Mouse (Mus musculus) hindbrain, embryonic 15.5 days (tissue): ENCODE measurements around the gene Rtbdn. TPM values are rescaled to one million over a fixed set of nuclear protein-coding genes. Genes with fewer than 3 reads are reported as not detected.

ENCODE experiments used
- ATAC-seq: fragments of 200-750 bp; cut with Nextera tagmentation; 2 replicates; pipeline ENCODE4 v1.8.0; 2017; ENCODE audit warnings: low read depth, moderate number of reproducible peaks, moderate TSS enrichment; ENCODE audit not compliant: low FRiP score
- H3K27ac ChIP-seq: fragments of 300-500 bp; sonication (generic); replicated peaks from 2 replicates; pipeline ENCODE4 v1.5.1; 2015; ENCODE audit warnings: mild to moderate bottlenecking, inconsistent platforms
- H3K27me3 ChIP-seq: fragments of 300-500 bp; sonication (generic); 2 replicates; pipeline ENCODE4 v1.6.1; 2015; ENCODE audit warnings: control low read depth, inconsistent platforms
- H3K36me3 ChIP-seq: fragments of 300-500 bp; sonication (generic); 2 replicates; pipeline ENCODE4 v1.6.1; 2015; ENCODE audit warnings: control low read depth, inconsistent platforms
- H3K4me1 ChIP-seq: fragments of 300-500 bp; sonication (generic); replicated peaks from 2 replicates; pipeline ENCODE4 v1.6.1; 2015; ENCODE audit warnings: control low read depth, inconsistent platforms
- H3K4me2 ChIP-seq: fragments of 300-500 bp; sonication (generic); 2 replicates; pipeline ENCODE4 v1.6.1; 2015; ENCODE audit warnings: moderate library complexity, mild to moderate bottlenecking, inconsistent platforms
- H3K4me3 ChIP-seq: fragments of 300-500 bp; sonication (generic); 2 replicates; pipeline ENCODE4 v1.5.1; 2015; ENCODE audit warnings: mild to moderate bottlenecking, inconsistent platforms
- H3K9ac ChIP-seq: fragments of 300-500 bp; sonication (generic); 2 replicates; pipeline ENCODE4 v1.6.1; 2015; ENCODE audit warnings: inconsistent platforms
- H3K9me3 ChIP-seq: fragments of 300-500 bp; sonication (generic); 2 replicates; pipeline ENCODE4 v1.6.1; 2016; ENCODE audit warnings: control low read depth, inconsistent platforms
- WGBS: fragments of 180-500 bp; shearing (Covaris S2); methylation state at CpG from one replicate; pipeline ENCODE4 v1.1.7; 2015; 5-methylcytosine and 5-hydroxymethylcytosine counted together
- polyA plus RNA-seq: library from polyadenylated mRNA; unstranded; fragments of >200 nt; fragmentation: Nextera tagmentation; extraction: Ambion mirVana; gene quantifications from 2 replicates; pipeline ENCODE4 v1.2.1, GENCODE M21; 2015

Gene Rtbdn
- polyA plus RNA-seq, 1 experiment from 2014 or later: 3.5 TPM

DNA sequence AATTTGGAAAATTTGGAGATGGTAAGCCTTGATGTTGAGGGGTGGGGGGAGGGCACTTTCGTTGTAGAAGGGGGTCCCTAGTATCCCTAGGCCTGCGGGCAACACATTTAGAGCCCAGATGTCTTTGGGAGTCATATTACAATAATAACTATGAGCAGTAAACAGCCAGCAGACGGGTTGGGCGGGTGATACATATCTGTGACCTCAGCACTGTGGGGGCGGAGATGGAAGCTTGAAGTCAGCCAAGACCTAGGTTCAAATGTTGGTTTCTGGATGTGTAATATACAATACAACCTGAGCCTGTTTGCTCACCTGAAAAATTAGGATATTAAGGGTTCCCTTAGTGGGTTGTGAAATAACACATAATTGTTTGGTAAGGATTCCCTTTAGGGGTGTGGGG, 36.8 kb upstream of the Rtbdn start:
- peaks cover 41% of the 10 kb centered on the region for H3K36me3 ChIP-seq
- ATAC-seq: no peak

DNA sequence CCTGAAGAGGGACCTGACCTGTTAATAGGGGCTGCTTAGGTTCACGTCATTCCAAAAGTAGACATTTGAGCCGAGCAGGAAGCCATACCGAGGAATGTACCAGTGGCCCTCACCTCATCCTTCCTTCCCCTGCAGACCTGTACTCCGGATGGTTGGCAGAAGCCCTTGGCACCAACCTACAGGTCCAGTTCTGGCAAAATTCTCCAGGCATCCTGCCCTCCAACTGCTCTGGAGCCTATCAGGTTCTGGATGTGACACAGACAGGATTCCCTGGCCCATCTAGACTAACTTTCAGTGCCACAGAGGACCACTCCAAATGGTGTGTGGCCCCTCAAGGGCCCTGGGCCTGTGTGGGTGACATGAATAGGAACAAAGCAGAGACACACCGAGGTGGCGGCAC, 36.2 kb upstream of the Rtbdn start:
- ATAC-seq: no peak
- H3K36me3 ChIP-seq: peaks cover 47% of the 10 kb centered on the region

More for the DNA sequence above, 36.8 kb upstream of the Rtbdn start:
- Histone ChIP-seq H3K27ac (no peak overlapping the region), H3K4me1 (peaks cover 13% of the 10 kb centered on the region), H3K4me3 (no peak overlapping the region), H3K4me2 (no peak overlapping the region), H3K9ac (no peak overlapping the region), H3K9me3 (no peaks in the 10 kb centered on the region), H3K27me3 (peaks cover 12% of the 10 kb centered on the region; the same call in 1 of the 2 replicates)
- 85% methylated on average over 5 of the region's 5 CpGs for WGBS

DNA sequence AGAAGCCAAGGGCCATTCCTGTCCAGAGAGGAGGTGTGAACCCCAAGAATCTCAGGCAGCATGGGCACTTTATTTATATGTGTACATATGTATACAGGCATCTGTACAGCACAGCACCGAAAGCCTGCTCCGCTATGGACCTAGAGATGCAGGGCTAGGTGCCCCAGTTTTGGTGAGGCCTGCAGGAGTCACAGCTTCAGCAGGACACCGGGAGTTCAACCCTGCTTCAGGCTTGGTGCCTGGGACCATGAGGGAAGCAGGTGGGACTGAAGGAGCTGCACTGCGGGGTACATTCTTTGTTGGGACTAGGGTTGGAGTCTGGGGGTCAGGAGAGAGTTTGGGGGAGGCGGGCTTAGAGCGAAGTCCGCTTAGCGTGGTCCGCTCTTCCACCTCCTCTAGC, 34.9 kb upstream of the Rtbdn start:
- Histone ChIP-seq H3K9ac (no peak overlapping the region), H3K4me1 (peaks cover 13% of the 10 kb centered on the region), H3K4me3 (no peak overlapping the region), H3K9me3 (no peaks in the 10 kb centered on the region), H3K27ac (no peak overlapping the region), H3K36me3 (peaks cover 60% of the 10 kb centered on the region), H3K27me3 (peaks cover 17% of the 10 kb centered on the region; the same call in 1 of the 2 replicates), H3K4me2 (no peak overlapping the region)
- WGBS: 82% methylated on average over 9 of the region's 9 CpGs
- ATAC-seq: no peak

More for the DNA sequence above, 36.2 kb upstream of the Rtbdn start:
- Histone ChIP-seq H3K27ac (no peak overlapping the region), H3K4me3 (no peak overlapping the region), H3K9me3 (no peaks in the 10 kb centered on the region), H3K4me1 (peaks cover 13% of the 10 kb centered on the region), H3K4me2 (no peak overlapping the region), H3K27me3 (peaks cover 16% of the 10 kb centered on the region; the same call in 1 of the 2 replicates), H3K9ac (no peak overlapping the region)
- 93% methylated on average over 6 of the region's 6 CpGs for WGBS

DNA sequence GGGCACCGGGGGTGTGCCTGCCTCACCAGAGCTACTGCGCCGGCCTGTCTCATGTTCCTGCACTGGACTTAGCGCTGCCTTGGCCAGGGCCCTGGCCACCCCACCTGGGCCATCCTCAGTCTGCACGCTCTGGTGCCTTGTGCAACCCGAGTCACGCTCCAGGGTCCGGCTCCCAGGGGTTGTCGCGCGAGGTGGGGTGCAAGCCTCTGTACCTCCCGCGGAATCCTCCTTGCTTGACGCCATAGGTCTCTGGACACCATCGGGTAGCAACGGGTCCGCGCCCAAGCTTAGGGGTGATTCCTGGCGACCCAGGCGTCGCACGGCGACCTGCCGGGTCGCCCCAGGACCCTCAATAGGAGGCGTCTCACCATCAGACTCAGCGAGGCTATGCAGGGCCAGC, 34.4 kb upstream of the Rtbdn start:
- peaks cover 66% of the 10 kb centered on the region for H3K36me3 ChIP-seq

DNA sequence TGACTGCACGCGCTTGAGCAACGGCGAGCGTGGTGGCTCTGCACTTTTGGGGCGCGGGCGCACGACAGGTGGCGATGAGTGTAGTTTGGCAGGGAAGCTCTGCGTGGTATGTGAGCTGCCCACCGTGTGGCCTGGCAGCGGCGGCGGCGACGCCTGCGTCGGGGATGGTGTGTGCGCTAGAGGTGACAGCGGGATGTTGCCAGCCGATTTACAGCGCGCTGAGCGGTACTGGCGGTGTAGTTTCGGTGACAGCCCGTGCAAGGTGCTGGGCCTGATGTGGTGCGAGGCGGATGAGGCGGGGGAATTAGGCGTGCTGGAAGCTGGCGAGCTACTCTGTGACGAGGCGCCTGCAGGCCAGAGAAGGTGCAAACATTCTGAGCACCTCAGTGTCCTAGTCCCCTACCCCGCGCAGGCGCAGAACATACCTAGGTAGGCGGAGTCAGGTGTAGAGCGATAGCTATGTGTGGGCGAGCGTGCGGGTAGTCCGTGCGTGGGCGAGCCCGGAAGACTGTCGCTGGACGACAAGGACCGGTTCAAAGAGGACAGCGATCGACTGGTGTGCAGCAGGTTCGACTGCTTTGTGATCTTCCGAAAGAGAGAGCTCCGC, 33.8 kb upstream of the Rtbdn start:
- Histone ChIP-seq H3K27ac (no peak overlapping the region), H3K4me2 (peak overlapping the region; percentile 51), H3K9me3 (no peaks in the 10 kb centered on the region), H3K27me3 (peaks cover 17% of the 10 kb centered on the region; the same call in 1 of the 2 replicates), H3K36me3 (peaks cover 72% of the 10 kb centered on the region), H3K4me3 (peak overlapping the region; percentile 9), H3K9ac (peak overlapping the region; percentile 16; the same call in 1 of the 2 replicates), H3K4me1 (peaks cover 13% of the 10 kb centered on the region)
- no peak for ATAC-seq
- WGBS: 6% methylated on average over 55 of the region's 55 CpGs

More for the DNA sequence above, 34.4 kb upstream of the Rtbdn start:
- 22% methylated on average over 27 of the region's 27 CpGs for WGBS
- H3K4me2 ChIP-seq: peak overlapping the region; percentile 51; the same call in 1 of the 2 replicates
- peaks cover 17% of the 10 kb centered on the region; the same call in 1 of the 2 replicates for H3K27me3 ChIP-seq
- peaks cover 13% of the 10 kb centered on the region for H3K4me1 ChIP-seq
- H3K27ac ChIP-seq: no peak overlapping the region
- ATAC-seq: 0 out of 2 replicates have a peak, but pooled peaks have one; percentile 16
- no peaks in the 10 kb centered on the region for H3K9me3 ChIP-seq
- no peak overlapping the region for H3K9ac ChIP-seq
- H3K4me3 ChIP-seq: no peak overlapping the region

DNA sequence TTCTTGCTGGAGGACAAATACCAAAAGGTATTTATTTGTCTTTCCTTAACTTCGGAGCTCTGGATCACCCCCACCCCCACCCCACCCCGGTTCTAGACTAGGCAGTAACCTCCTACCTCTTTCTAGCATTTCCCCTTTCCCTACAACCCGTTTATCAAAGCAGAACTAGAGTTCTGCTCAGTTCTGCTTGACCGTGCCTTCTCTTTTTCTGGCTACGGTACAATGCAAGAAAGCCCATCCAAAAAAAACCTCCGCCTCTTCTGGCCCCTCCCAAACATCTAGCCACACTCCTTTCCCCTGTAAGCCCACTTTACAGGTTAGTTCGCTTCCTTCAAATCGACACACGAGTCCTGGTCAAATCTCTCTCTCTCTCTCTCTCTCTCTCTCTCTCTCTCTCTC, 33.3 kb upstream of the Rtbdn start:
- H3K27me3 ChIP-seq: peaks cover 17% of the 10 kb centered on the region; the same call in 1 of the 2 replicates
- peak overlapping the region; percentile 9 for H3K4me3 ChIP-seq
- no peak overlapping the region for H3K27ac ChIP-seq
- no peak overlapping the region for H3K9ac ChIP-seq
- peaks cover 10% of the 10 kb centered on the region for H3K4me1 ChIP-seq
- ATAC-seq: no peak
- 16% methylated on average over 9 of the region's 9 CpGs for WGBS
- H3K9me3 ChIP-seq: no peaks in the 10 kb centered on the region
- peaks cover 77% of the 10 kb centered on the region for H3K36me3 ChIP-seq
- H3K4me2 ChIP-seq: peak overlapping the region; percentile 51

DNA sequence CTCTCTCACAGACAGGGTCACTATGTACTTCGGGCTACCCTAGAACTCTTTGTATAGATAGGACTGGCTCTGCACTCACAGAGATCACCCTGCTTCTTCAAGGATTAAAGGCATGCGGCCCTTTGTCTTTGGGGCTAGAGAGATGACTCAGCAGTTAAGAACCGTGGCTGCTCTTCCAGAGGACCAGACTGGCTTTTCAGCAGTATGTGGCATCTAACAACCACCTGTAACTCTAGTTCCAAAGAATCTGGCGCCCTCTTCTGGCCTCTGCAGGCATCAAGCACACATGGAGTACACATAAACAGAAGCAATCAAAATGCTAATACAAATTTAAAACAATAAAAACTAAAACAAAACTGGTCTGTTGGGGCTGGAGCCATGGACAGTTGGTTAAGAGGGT, 32.8 kb upstream of the Rtbdn start:
- H3K4me2 ChIP-seq: no peak overlapping the region
- no peak overlapping the region for H3K9ac ChIP-seq
- WGBS: 40% methylated on average over 4 of the region's 4 CpGs
- peaks cover 6% of the 10 kb centered on the region for H3K4me1 ChIP-seq
- no peak overlapping the region for H3K27ac ChIP-seq
- peaks cover 82% of the 10 kb centered on the region for H3K36me3 ChIP-seq
- no peak overlapping the region for H3K4me3 ChIP-seq
- no peak for ATAC-seq
- H3K27me3 ChIP-seq: peaks cover 17% of the 10 kb centered on the region; the same call in 1 of the 2 replicates
- no peaks in the 10 kb centered on the region for H3K9me3 ChIP-seq

DNA sequence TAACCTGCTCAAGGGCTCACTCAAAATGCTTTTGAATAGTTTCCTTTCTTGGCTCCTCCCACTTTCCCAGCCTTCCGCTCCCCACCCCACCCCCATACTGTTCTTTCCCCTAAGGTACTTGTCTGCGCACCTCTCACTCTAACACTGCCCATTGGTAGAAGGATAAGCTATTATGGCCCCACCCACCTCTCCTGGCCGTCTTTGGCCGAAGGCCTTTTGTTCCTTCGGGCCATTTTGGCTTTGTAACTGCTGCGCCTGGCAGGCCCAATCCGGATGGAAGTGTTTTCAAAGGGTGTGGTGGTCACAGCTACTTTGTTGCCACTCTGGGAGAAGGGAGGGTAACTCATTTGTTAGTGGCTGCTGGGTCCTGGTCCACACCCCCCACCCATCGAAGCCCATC, 31.5 kb upstream of the Rtbdn start:
- Histone ChIP-seq H3K4me1 (peaks cover 5% of the 10 kb centered on the region; the same call in 1 of the 2 replicates), H3K27me3 (peaks cover 19% of the 10 kb centered on the region; the same call in 1 of the 2 replicates), H3K4me3 (no peak overlapping the region), H3K4me2 (no peak overlapping the region), H3K27ac (no peak overlapping the region), H3K9ac (no peak overlapping the region), H3K36me3 (peaks cover 90% of the 10 kb centered on the region), H3K9me3 (no peaks in the 10 kb centered on the region)
- 91% methylated on average over 8 of the region's 8 CpGs for WGBS
- no peak for ATAC-seq

DNA sequence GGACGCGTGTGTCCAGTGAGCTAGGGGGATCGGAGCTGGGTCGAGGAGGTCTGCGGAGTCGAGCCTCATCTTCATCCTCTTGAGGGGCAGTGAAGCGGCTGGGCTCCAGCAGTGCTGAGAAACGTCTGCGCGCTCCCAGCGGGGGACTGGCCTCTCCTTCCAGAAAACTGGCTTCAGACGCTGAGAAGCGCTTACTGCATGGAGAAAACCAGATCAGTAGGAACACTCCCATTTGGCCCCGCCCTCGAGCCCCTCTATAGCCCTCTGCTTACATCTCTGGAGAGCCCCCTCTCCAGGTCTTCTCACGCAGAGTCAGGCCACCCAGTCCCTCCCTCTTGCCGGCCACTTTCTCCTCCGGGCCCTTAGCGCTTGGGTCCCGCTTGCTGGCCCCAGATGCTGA, 29.0 kb upstream of the Rtbdn start:
- no peak for ATAC-seq

DNA sequence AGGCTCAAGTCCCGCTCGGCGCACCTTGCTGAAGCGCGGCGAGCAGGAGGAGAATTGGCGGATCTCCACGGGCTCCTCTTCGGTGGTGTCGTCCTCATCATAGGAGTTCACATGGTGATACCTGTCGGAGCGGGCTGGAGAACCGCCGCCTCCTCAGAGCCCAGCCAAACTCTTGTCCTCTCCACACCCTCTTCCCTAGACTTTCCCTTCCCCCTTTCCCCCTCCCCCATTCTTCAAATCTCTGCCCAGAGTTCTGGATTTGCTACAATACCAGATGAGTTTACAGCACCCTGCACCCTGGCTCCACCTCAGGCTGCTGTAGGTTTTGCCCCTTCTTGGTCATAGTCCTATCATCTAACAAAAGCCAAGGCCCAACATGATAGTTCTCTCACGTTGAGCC, 28.1 kb upstream of the Rtbdn start:
- H3K9ac ChIP-seq: no peak overlapping the region
- H3K4me1 ChIP-seq: no peaks in the 10 kb centered on the region
- no peaks in the 10 kb centered on the region for H3K9me3 ChIP-seq
- peaks cover 93% of the 10 kb centered on the region for H3K36me3 ChIP-seq
- peaks cover 14% of the 10 kb centered on the region; the same call in 1 of the 2 replicates for H3K27me3 ChIP-seq
- no peak overlapping the region for H3K4me2 ChIP-seq
- no peak for ATAC-seq
- no peak overlapping the region for H3K27ac ChIP-seq
- 94% methylated on average over 15 of the region's 15 CpGs for WGBS
- no peak overlapping the region for H3K4me3 ChIP-seq

More for the DNA sequence above, 29.0 kb upstream of the Rtbdn start:
- H3K4me1 ChIP-seq: peaks cover 4% of the 10 kb centered on the region; the same call in 1 of the 2 replicates
- H3K27ac ChIP-seq: no peak overlapping the region
- H3K4me2 ChIP-seq: no peak overlapping the region
- H3K9ac ChIP-seq: no peak overlapping the region
- peaks cover 14% of the 10 kb centered on the region; the same call in 1 of the 2 replicates for H3K27me3 ChIP-seq
- no peak overlapping the region for H3K4me3 ChIP-seq
- WGBS: 33% methylated on average over 20 of the region's 20 CpGs
- no peaks in the 10 kb centered on the region for H3K9me3 ChIP-seq
- peaks cover 93% of the 10 kb centered on the region for H3K36me3 ChIP-seq

DNA sequence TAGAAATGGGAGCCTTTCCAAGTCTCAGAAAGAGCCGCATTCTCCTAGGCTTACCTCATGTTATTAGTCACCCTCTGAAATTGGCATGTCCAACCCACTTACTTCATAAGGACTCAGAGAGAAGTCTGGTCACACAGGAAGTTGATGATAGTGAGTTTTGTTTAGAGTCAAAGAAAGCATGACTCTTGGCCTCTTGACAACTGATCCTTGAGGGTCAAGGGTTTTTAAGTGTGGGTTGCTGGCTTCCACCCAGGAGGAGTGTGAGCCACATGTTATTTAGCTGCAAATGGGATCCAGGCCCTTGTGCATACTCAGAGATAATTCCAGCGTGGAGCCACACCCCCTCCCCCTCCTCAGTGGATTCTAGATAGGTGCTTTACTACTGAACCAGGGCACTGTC, 25.2 kb upstream of the Rtbdn start:
- no peak overlapping the region for H3K4me3 ChIP-seq
- H3K36me3 ChIP-seq: peaks cover 87% of the 10 kb centered on the region
- 0 out of 2 replicates have a peak, but pooled peaks cover 2% of the 10 kb centered on the region for H3K27me3 ChIP-seq
- no peak for ATAC-seq
- no peak overlapping the region for H3K27ac ChIP-seq
- no peak overlapping the region for H3K4me2 ChIP-seq
- H3K9me3 ChIP-seq: no peaks in the 10 kb centered on the region
- 85% methylated on average over 2 of the region's 2 CpGs for WGBS
- no peaks in the 10 kb centered on the region for H3K4me1 ChIP-seq
- H3K9ac ChIP-seq: no peak overlapping the region

DNA sequence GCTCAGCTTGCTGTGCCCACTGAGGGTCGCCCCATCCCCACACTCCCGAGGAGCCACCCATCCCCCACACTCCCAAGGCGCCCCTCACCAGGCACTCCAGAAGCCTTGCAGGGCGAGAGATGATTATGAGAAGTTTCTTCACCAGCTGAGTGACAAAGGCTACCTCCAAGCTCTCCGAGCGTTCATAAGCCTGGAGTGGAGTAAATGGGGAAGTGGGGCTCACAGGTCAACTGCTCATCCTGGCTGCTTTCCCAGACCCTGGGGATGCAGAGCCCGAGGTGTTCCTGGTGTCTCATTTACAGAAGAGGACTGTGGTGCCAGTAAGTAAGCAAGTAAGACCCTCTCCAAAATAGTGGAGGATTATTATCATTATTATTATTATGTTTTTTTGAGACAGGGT, 21.2 kb upstream of the Rtbdn start:
- Histone ChIP-seq H3K27ac (no peak overlapping the region), H3K4me3 (no peak overlapping the region), H3K9ac (no peak overlapping the region), H3K4me1 (peaks cover 6% of the 10 kb centered on the region), H3K27me3 (no peaks in the 10 kb centered on the region), H3K36me3 (peaks cover 65% of the 10 kb centered on the region), H3K4me2 (no peak overlapping the region), H3K9me3 (no peaks in the 10 kb centered on the region)
- ATAC-seq: no peak
- 72% methylated on average over 7 of the region's 7 CpGs for whole genome bisulfite sequencing
